Mouse (Mus musculus) intestine, embryonic 14.5 days (tissue): ENCODE data around the gene Zfx. TPM values are rescaled to one million over a fixed set of nuclear protein-coding genes. Genes with fewer than 3 reads are reported as not detected.
A peak's percentile ranks its signal among the peaks of the same experiment; 100 is the strongest.

Experiments used
- ATAC-seq: fragments of 200-750 bp; cut with Nextera tagmentation; replicated peaks from 2 replicates; pipeline ENCODE4 v1.8.0; 2017; ENCODE audit warnings: low read depth, moderate number of reproducible peaks, moderate TSS enrichment, moderate library complexity; ENCODE audit not compliant: low FRiP score, low TSS enrichment
- DNase-seq: peaks from one replicate; pipeline ENCODE4 v3.0.0-alpha.2; 2018; ENCODE audit warnings: low spot score
- H3K27ac ChIP-seq: fragments of 300-500 bp; sonication (generic); 2 replicates; pipeline ENCODE4 v1.5.1; 2014; ENCODE audit warnings: low read depth, mild to moderate bottlenecking, control low read depth
- H3K27me3 ChIP-seq: fragments of 300-500 bp; sonication (generic); replicated peaks from 2 replicates; pipeline ENCODE4 v1.6.1; 2014; ENCODE audit warnings: low read length, control low read depth; ENCODE audit not compliant: control insufficient read depth, insufficient read depth
- H3K36me3 ChIP-seq: fragments of 300-500 bp; sonication (generic); 2 replicates; pipeline ENCODE4 v1.6.1; 2014; ENCODE audit warnings: low read length, control low read depth; ENCODE audit not compliant: control insufficient read depth, insufficient read depth
- H3K4me1 ChIP-seq: fragments of 300-500 bp; sonication (generic); replicated peaks from 2 replicates; pipeline ENCODE4 v1.6.1; 2014; ENCODE audit warnings: low read length, control low read depth, mixed read lengths; ENCODE audit not compliant: control insufficient read depth, insufficient read depth
- H3K4me2 ChIP-seq: fragments of 300-500 bp; sonication (generic); 2 replicates; pipeline ENCODE4 v1.6.1; 2014; ENCODE audit warnings: low read length
- H3K4me3 ChIP-seq: fragments of 300-500 bp; sonication (generic); 2 replicates; pipeline ENCODE4 v1.5.1; 2014; ENCODE audit warnings: low read depth, low read length, control low read depth, mixed read lengths
- H3K9ac ChIP-seq: fragments of 300-500 bp; sonication (generic); 2 replicates; pipeline ENCODE4 v1.6.1; 2014; ENCODE audit warnings: mild to moderate bottlenecking, low read length
- H3K9me3 ChIP-seq: fragments of 300-500 bp; sonication (generic); 2 replicates; pipeline ENCODE4 v1.6.1; 2016; ENCODE audit warnings: low read length, control low read depth; ENCODE audit not compliant: control insufficient read depth
- WGBS: fragments of 180-500 bp; shearing (Covaris S2); extraction: QIAGEN DNeasy Blood & Tissue Kit; methylation state at CpG from one replicate; pipeline ENCODE4 v1.1.7; 2014; 5-methylcytosine and 5-hydroxymethylcytosine counted together
- polyA plus RNA-seq: library from polyadenylated mRNA; unstranded; fragments of >200 nt; fragmentation: Nextera tagmentation; extraction: Ambion mirVana; gene quantifications from 2 replicates; pipeline ENCODE4 v1.2.1, GENCODE M21; 2014

The Zfx gene
- polyA plus RNA-seq, 1 experiment from 2014 or later, result 32.8 TPM

- no peak overlapping the region for H3K4me3 ChIP-seq
- 53% methylated on average over 3 of the region's 3 CpGs for WGBS
- no peaks in the 10 kb centered on the region for H3K9me3 ChIP-seq
- H3K4me2 ChIP-seq, result no peak overlapping the region
- H3K4me1 ChIP-seq, result no peaks in the 10 kb centered on the region
- DNase-seq (no peak), ATAC-seq (no peak)
- no peak overlapping the region for H3K9ac ChIP-seq
- H3K27me3 ChIP-seq, result peaks cover 38% of the 10 kb centered on the region
- no peak overlapping the region for H3K27ac ChIP-seq
- no peaks in the 10 kb centered on the region for H3K36me3 ChIP-seq
Observed at GRCm38 (mm10) chrX:94133551-94133950, 10.0 kb upstream of the Zfx start.

- no peak overlapping the region for H3K4me2 ChIP-seq
- ATAC-seq, result no peak
- no peaks in the 10 kb centered on the region for H3K4me1 ChIP-seq
- no peak overlapping the region for H3K4me3 ChIP-seq
- H3K27me3 ChIP-seq, result peaks cover 46% of the 10 kb centered on the region
- H3K9me3 ChIP-seq, result no peaks in the 10 kb centered on the region
- H3K27ac ChIP-seq, result no peak overlapping the region
- no peak overlapping the region for H3K9ac ChIP-seq
- 76% methylated on average over 3 of the region's 3 CpGs for WGBS
- DNase-seq, result no peak
- H3K36me3 ChIP-seq, result no peaks in the 10 kb centered on the region
Observed at GRCm38 (mm10) chrX:94132239-94132638, 8.7 kb upstream of the Zfx start.

- Histone ChIP-seq H3K36me3 (no peaks in the 10 kb centered on the region), H3K4me3 (no peak overlapping the region), H3K27ac (no peak overlapping the region), H3K4me2 (no peak overlapping the region), H3K9me3 (no peaks in the 10 kb centered on the region), H3K27me3 (peaks cover 51% of the 10 kb centered on the region), H3K9ac (no peak overlapping the region), H3K4me1 (no peaks in the 10 kb centered on the region)
- no peak for ATAC-seq
- 71% methylated on average over 4 of the region's 4 CpGs for WGBS
- no peak for DNase-seq
Observed at GRCm38 (mm10) chrX:94129712-94130111, 6.2 kb upstream of the Zfx start.

GRCm38 (mm10) chrX:94125950-94126349, 2.4 kb upstream of the Zfx start:
- no peak for ATAC-seq
- 70% methylated on average over 2 of the region's 2 CpGs for WGBS
- H3K27ac ChIP-seq, result no peak overlapping the region
- peaks cover 27% of the 10 kb centered on the region; the same call in 1 of the 2 replicates for H3K27me3 ChIP-seq
- H3K9ac ChIP-seq, result no peak overlapping the region
- DNase-seq, result no peak
- H3K4me2 ChIP-seq, result no peak overlapping the region
- no peaks in the 10 kb centered on the region for H3K4me1 ChIP-seq
- no peaks in the 10 kb centered on the region for H3K9me3 ChIP-seq
- H3K4me3 ChIP-seq, result no peak overlapping the region
- H3K36me3 ChIP-seq, result no peaks in the 10 kb centered on the region

- peak overlapping the region; percentile 94 for H3K9ac ChIP-seq
- ATAC-seq (peak; percentile 82), DNase-seq (no peak)
- peak overlapping the region; percentile 53 for H3K4me3 ChIP-seq
- no peaks in the 10 kb centered on the region for H3K36me3 ChIP-seq
- no peaks in the 10 kb centered on the region for H3K4me1 ChIP-seq
- WGBS, result 14% methylated on average over 31 of the region's 53 CpGs
- H3K4me2 ChIP-seq, result peak overlapping the region; percentile 8; the same call in 1 of the 2 replicates
- no peaks in the 10 kb centered on the region for H3K9me3 ChIP-seq
- peaks cover 13% of the 10 kb centered on the region; the same call in 1 of the 2 replicates for H3K27me3 ChIP-seq
- peak overlapping the region; percentile 99 for H3K27ac ChIP-seq
Observed at GRCm38 (mm10) chrX:94122709-94123058, 818 bp downstream of the Zfx start.

GRCm38 (mm10) chrX:94121866-94122708, 1.4 kb downstream of the Zfx start:
- Histone ChIP-seq H3K9me3 (no peaks in the 10 kb centered on the region), H3K36me3 (no peaks in the 10 kb centered on the region), H3K27ac (peak overlapping the region; percentile 99), H3K27me3 (peaks cover 9% of the 10 kb centered on the region; the same call in 1 of the 2 replicates), H3K4me3 (peak overlapping the region; percentile 53), H3K4me2 (peak overlapping the region; percentile 63), H3K9ac (peak overlapping the region; percentile 94), H3K4me1 (no peaks in the 10 kb centered on the region)
- ATAC-seq (peak; percentile 90), DNase-seq (peak; percentile 84)
- 13% methylated on average over 49 of the region's 65 CpGs for WGBS

GRCm38 (mm10) chrX:94121161-94121856, 2.2 kb downstream of the Zfx start:
- Histone ChIP-seq H3K9me3 (no peaks in the 10 kb centered on the region), H3K4me2 (peak overlapping the region; percentile 63), H3K36me3 (no peaks in the 10 kb centered on the region), H3K9ac (peak overlapping the region; percentile 94), H3K4me3 (peak overlapping the region; percentile 53), H3K27ac (peak overlapping the region; percentile 99), H3K4me1 (no peaks in the 10 kb centered on the region), H3K27me3 (peaks cover 8% of the 10 kb centered on the region; the same call in 1 of the 2 replicates)
- 11% methylated on average over 24 of the region's 24 CpGs for WGBS
- ATAC-seq, result no peak
- DNase-seq, result peak; percentile 63

GRCm38 (mm10) chrX:94118350-94118749, 5.2 kb downstream of the Zfx start:
- ATAC-seq (no peak), DNase-seq (no peak)
- H3K9me3 ChIP-seq, result no peaks in the 10 kb centered on the region
- H3K27me3 ChIP-seq, result peaks cover 7% of the 10 kb centered on the region; the same call in 1 of the 2 replicates
- no peak overlapping the region for H3K9ac ChIP-seq
- H3K4me1 ChIP-seq, result no peaks in the 10 kb centered on the region
- no peak overlapping the region for H3K4me3 ChIP-seq
- no peaks in the 10 kb centered on the region for H3K36me3 ChIP-seq
- H3K27ac ChIP-seq, result no peak overlapping the region
- H3K4me2 ChIP-seq, result no peak overlapping the region
